Mouse (Mus musculus) bone marrow macrophage, adult 2 months (primary cell): ENCODE measurements around the gene Eml6.

Source experiments
- CTCF ChIP-seq: IDR thresholded peaks from 2 replicates; pipeline ENCODE4 v1.5.1; 2012; ENCODE audit warnings: low read depth, mild to moderate bottlenecking, low read length, moderate library complexity
- POLR2A ChIP-seq: IDR thresholded peaks from 2 replicates; pipeline ENCODE4 v1.6.1; 2012; ENCODE audit warnings: mild to moderate bottlenecking, low read depth, low read length, borderline replicate concordance

DNA sequence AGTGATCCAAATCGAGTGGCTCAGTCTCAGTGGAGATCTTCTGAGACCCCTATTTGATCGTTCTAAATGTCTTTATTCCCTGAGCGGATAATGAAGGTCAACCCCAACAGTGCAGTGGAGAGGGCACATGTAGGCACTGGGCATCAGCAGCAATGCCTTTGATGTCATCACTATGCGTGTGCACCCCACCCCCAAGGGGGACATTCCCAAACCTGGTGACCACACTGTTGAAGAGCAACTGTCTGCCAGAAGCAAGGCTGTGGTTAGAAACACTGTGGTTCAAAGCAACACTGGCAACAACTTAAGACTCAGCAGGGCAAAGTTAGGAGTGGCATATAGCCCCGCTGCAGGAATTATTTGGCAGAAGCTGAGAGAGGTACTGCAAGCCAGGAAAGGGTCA is 218.5 kb downstream of the Eml6 start:
- no peak for TF ChIP-seq POLR2A
- no peak for TF ChIP-seq CTCF
